Mouse (Mus musculus) fibroblast of lung, adult 2 months (primary cell): ENCODE data around the gene Reep3.
A peak's percentile ranks its signal among the peaks of the same experiment; 100 is the strongest.
"Not testable (repeated sequence)": the region's sequence is repeated elsewhere in the genome, so short reads cannot be mapped to it uniquely, and the experiment has no call there.

ENCODE experiments used
- DNase-seq: peaks from one replicate; pipeline ENCODE4 v3.0.0-alpha.2; 2011; ENCODE audit warnings: low read depth

The Reep3 gene

GRCm38 (mm10) chr10:67014746-67015145, 82.0 kb downstream of the Reep3 start:
- no peak for DNase-seq

GRCm38 (mm10) chr10:67010521-67010920, 86.2 kb downstream of the Reep3 start:
- DNase-seq = no peak

- DNase-seq = no peak
Observed at GRCm38 (mm10) chr10:67004527-67005042, 92.2 kb downstream of the Reep3 start.

GRCm38 (mm10) chr10:67003743-67004526, 92.8 kb downstream of the Reep3 start:
- no peak for DNase-seq

GRCm38 (mm10) chr10:67003009-67003742, 93.6 kb downstream of the Reep3 start:
- DNase-seq = peak; percentile 66

- peak; percentile 80 for DNase-seq
Observed at GRCm38 (mm10) chr10:67002207-67003008, 94.3 kb downstream of the Reep3 start.

- not testable (repeated sequence) for DNase-seq
Observed at GRCm38 (mm10) chr10:67000958-67001615, 95.7 kb downstream of the Reep3 start.

GRCm38 (mm10) chr10:67000136-67000535, 96.6 kb downstream of the Reep3 start:
- DNase-seq = no peak

GRCm38 (mm10) chr10:66998770-66999169, 98.0 kb downstream of the Reep3 start:
- no peak for DNase-seq

GRCm38 (mm10) chr10:66995181-66995580, 101.6 kb downstream of the Reep3 start:
- peak; percentile 38 for DNase-seq

GRCm38 (mm10) chr10:66994469-66994868, 102.3 kb downstream of the Reep3 start:
- no peak for DNase-seq

GRCm38 (mm10) chr10:66992591-66992990, 104.2 kb downstream of the Reep3 start:
- DNase-seq = no peak

GRCm38 (mm10) chr10:66990506-66990905, 106.2 kb downstream of the Reep3 start:
- no peak for DNase-seq

GRCm38 (mm10) chr10:66983043-66983442, 113.7 kb downstream of the Reep3 start:
- DNase-seq = no peak

- no peak for DNase-seq
Observed at GRCm38 (mm10) chr10:66978215-66978614, 118.5 kb downstream of the Reep3 start.

- DNase-seq = no peak
Observed at GRCm38 (mm10) chr10:66977093-66977492, 119.7 kb downstream of the Reep3 start.

- no peak for DNase-seq
Observed at GRCm38 (mm10) chr10:66975451-66975850, 121.3 kb downstream of the Reep3 start.

- no peak for DNase-seq
Observed at GRCm38 (mm10) chr10:66974417-66974816, 122.3 kb downstream of the Reep3 start.

GRCm38 (mm10) chr10:66973866-66974265, 122.9 kb downstream of the Reep3 start:
- no peak for DNase-seq

GRCm38 (mm10) chr10:66973274-66973673, 123.5 kb downstream of the Reep3 start:
- no peak for DNase-seq

- no peak for DNase-seq
Observed at GRCm38 (mm10) chr10:66970336-66971115, 126.2 kb downstream of the Reep3 start.
